Mouse (Mus musculus): ENCODE data around the gene Bcl7b.
A peak's percentile ranks its signal among the peaks of the same experiment; 100 is the strongest.

Gene Bcl7b

DNA sequence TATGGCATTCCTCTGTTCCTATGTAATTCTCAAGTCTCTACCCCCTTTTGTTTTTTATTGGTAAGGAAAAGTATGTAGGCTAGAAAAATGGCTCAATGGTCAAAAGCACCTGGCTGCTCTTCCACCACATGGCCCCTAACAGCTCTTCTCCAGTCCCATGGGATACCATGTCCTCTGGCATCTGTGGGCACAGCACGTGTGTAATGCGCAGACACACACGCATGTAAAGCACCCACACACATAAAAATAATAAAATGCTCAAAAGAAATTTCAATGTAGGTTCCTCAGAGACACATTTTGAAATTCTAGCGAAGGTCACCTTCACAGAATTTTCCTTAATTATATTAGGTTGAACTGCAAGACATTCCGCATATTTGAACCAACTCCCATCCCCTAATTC, 1.4 kb downstream of the Bcl7b start:
- DNase-seq (ENCODE audit: low spot score) = no peak

DNA sequence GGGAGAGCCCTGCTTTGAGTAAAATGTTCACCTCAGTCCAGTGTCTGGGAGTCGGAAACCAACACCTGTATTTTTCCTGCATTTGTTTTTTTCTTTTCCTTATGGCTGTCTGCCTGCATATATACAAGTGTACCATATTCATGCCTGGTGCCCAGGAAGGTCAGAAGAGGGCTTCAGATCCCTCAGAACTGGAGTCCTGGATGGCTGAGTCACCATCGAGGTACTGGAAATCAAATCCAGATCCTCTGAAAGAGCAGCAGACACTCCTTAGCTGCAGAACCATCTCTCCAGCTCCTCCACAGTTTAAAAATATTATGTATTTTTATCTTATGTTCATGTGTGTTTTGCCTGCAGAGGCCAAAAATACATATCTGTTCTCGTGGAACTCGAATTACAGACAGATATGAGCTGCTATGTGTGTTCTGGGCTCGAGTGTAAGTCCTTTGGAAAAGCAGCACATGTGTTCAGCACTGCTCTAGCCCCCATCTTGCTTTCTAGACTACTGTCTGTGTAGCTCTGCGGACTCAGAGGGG, 3.7 kb downstream of the Bcl7b start:
- DNase-seq (ENCODE audit: low spot score) = no peak

DNA sequence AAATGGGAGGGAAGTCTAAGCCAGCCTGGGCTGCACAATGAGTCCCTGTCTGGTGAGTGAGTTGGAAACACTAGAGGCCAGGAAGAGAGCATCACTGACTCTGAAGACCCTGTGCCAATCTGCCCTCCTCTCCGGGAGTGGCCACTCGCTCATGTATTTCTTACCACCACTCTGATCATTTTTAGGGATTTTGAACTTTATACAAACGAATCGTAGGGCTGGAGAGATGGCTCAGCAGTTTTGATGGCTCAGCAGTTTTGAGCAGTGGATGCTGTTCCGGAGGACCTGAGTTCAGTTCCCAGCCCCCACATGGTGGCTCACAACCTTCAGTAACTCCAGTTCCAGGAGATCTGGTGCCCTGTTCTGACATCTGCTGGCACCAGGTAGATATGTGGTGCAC, 4.9 kb downstream of the Bcl7b start:
- DNase-seq (ENCODE audit: low spot score) = no peak

DNA sequence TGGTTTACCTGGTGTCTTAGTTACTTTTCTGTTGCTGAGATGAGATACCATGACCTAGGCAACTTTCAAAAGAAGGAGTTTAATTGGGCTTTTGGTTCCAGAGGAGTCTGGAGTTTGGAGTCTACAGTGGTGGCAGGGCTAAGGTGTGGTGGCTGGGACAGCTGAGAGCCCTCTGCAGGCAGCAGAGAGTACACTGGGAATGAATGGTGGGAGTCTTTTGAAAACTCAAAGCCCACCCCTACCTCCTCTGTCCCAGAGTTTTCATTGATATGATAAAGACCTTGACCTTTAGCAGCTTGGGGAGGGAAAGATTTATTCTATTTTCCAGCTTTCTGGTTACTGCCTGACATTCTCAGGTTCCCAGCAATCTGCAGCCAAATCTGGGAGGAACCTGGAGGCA, 7.0 kb downstream of the Bcl7b start:
- DNase-seq (ENCODE audit: low spot score) = no peak

DNA sequence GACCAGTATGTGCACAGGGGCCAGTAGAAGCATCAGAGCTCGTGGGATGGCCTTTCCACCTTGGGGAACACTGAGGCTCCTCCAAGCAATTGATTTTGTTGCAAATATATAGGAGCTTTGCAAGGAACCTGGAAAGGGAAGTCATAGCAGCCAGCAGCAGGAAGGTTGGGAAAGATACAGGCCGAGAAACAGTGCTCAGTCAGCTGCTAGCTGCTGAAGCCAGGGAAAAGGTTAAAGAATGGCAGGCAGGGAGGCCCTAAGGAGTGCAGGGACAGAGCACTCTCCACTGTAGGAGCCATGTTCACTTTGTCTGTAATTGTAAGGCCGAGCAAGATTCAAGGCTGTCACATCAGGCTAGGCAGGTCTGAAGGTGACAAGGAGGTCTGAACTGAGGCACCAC, 10.4 kb downstream of the Bcl7b start:
- peak; percentile 65 for DNase-seq (ENCODE audit: low spot score)

DNA sequence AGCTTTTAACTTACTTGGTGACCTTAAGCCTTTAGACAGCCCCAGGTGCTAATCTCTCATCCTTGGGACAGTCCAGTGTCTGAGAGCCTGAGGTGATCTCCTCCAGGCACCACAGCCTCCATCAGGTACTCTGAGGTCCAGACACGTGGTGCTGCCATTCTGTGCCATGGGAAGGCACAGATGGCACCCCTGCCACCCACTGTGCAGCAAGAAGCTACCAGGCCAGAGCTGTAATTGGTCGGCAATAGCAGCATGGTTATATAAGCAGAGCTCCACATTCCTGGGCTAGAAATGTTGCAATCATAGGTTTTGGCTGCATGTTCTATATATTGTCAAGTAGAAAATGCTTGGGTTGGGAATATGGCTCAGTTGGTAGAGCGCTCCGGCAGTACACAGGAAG, 10.9 kb downstream of the Bcl7b start:
- DNase-seq (ENCODE audit: low spot score) = no peak

DNA sequence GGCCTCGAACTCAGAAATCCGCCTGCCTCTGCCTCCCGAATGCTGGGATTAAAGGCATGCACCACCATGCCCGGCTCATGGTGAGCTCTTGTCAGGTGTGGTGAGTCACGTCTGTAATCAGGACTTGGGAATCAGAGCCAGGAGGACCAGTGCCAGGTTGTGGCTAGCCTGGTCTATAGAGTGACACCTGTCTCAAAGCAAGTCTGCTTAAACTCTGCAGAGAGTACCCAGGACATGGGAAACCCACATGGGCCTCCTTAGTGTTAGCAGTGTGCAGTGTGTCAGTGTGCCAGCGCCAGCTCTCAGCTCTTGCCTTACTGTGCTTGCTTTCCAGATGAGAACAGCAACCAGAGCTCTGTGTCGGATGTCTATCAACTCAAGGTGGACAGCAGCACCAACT, 11.5 kb downstream of the Bcl7b start:
- DNase-seq (ENCODE audit: low spot score) = no peak

DNA sequence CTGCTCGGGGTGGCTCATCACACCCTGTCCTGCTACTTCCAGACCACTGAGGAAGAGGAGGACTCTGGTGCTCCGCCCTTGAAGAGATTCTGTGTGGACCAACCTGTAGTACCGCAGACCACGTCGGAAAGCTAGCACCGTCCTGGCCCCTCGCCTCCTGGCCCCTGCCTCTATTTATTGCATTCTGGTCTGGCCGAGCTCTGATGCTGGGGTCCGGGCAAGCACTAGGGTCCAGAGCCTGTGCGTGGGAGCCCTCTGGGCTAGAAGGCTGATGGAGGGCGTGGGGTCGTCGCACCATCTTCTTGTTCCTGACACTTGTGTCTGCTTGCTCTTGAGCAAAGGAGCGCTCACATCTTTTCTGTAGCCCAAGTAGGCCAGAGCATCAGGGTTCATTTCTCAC, 12.7 kb downstream of the Bcl7b start:
- DNase-seq (ENCODE audit: low spot score) = no peak

DNA sequence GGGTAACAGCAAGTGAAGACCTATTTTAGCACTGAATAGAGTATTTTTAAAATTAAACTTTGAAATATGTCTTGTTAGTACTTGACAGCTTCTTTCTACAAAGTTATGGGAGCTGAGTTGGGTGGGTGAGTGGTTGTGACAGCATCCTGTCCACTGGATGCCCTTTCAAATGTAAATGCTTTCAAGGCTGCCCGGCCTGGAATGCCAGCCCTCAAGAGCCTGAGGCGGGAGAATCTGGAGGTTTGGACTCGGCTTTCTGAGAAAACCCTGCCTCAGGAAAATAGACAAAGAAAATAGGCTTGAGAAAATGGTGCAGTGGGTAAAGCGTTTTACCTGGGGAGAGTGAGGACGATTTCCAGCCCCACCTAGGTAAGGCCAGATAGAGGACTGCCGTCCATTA, 13.7 kb downstream of the Bcl7b start:
- DNase-seq (ENCODE audit: low spot score) = no peak

DNA sequence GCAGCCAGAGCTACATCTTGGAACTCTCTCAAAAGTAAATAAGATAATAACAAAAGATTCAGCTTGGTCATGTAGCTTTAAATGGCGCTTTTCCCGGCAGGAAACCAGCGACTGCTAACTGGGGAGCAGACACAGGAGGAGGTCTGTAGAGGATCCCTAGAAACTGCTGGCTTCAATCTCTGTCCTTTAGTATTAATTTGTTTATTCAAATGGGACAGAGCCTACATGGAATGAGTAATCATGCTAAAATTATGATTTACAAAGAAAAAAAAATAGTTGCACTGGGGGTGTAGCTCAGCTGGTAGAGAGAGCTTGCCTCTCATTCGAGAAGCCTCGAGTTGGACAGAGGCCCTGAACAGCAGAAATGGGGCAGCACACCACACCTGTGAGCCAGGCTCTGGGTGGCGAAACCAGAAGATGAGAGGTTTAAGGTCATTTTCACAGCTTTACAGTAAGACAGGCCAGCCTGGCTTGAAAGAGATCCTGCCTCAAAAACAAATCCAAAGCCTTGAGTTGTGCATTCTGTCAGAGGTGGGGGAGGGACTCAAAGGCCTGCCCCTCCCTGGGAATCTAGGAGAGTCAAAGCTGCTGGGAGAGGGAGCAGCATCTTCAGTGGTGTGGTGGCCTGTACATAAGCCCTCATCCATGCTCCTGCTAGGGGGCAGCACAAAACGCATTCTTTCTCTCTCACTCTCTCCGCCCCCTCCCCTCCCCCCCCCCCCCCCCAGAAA, 15.2 kb downstream of the Bcl7b start:
- DNase-seq (ENCODE audit: low spot score) = no peak

DNA sequence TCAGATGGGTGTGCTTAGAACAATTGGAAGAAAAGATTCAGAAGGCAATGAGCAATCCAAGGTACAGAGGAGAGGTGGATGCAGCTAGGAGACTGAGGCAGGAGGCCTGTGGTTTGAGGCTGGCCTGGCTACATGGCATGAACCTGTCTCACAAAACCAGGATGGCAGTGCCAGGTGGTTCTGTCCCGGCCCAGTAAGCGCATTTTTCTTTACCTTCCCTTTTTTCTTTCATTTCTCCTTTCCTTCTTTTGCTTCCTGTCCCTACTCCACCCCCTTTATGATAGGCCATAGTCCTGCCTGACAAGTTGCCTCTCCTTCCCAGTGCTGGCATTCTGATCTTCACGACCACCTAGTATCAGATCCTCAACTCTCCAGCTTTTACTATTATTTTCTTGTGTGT, 16.9 kb downstream of the Bcl7b start:
- no peak for DNase-seq (ENCODE audit: low spot score)

DNA sequence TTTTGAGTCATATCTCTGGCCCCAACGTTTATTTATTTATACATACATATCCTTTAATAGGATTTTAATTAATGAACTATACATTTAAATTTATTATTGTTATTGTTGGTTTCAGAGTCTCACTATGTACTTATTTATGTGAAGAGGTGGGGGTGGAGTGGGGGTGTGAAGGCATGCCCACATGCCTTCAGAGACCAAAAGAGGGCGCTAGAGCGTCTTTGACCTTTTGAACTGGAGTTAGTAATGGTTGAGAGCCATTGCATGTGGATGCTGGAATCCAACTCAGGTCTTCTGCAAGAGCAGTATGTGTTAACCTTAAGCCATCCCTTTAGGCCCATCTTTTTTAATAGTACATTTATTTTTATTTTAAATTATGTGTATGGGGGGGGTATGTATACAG, 17.5 kb downstream of the Bcl7b start:
- DNase-seq (ENCODE audit: low spot score) = peak; percentile 65

DNA sequence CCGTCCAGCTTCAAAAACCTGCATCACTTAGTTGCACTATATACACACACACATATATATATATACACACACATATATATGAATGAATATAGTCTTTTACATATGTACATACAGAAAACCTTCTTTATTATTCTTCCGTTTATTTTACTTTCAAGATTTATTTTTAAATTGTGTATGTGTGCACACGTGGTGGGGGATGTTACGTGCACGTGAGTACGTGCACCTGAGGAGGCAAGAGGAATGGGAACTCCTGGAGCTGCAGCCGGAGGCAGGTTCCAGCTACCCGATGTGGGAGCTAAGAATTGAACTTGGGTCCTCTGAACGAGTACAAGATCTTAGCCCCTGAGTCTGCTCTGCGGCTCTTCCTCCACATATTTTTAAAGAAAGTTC, 18.1 kb downstream of the Bcl7b start:
- no peak for DNase-seq (ENCODE audit: low spot score)

DNA sequence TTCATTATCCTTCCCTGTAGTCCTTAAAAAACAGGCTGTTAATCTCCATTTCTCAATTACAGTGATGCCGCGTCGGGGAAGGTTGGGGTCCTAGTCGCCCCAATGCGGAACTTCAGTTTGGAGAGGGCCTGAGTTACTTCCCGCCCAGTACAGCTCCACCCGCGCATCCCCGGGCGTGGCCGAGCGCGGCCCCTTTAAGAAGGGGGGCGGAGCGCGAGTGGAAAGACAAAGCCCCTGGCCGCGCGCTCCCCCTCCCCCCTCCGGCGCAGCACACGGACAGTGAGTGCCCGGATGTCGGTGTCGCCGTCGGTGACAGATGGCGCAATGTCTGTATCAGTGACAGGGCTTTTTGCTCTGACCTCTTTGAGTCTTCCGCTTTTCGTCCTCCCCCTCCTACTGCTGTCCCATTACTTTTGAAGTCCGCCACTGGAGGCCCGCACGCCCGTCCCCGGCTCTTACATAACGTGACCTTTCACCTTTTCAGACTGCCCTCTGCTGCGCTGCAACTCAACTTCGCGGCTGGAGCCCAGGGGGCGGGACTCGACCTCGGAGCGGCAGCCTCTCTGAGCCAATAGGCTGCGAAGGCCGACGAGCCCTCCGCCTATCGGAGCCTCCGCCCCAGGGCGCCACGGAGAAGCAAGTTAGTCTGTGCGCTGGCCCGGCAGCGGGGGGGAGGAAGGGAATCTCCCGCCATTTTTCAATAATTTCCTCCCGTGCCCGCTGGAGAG, 18.7 kb downstream of the Bcl7b start, which contains the start of gene Baz1b:
Baz1b (plus strand) TSS at position 644 of the 728 bp plus-strand sequence.
- DNase-seq (ENCODE audit: low spot score) = peak; percentile 98

DNA sequence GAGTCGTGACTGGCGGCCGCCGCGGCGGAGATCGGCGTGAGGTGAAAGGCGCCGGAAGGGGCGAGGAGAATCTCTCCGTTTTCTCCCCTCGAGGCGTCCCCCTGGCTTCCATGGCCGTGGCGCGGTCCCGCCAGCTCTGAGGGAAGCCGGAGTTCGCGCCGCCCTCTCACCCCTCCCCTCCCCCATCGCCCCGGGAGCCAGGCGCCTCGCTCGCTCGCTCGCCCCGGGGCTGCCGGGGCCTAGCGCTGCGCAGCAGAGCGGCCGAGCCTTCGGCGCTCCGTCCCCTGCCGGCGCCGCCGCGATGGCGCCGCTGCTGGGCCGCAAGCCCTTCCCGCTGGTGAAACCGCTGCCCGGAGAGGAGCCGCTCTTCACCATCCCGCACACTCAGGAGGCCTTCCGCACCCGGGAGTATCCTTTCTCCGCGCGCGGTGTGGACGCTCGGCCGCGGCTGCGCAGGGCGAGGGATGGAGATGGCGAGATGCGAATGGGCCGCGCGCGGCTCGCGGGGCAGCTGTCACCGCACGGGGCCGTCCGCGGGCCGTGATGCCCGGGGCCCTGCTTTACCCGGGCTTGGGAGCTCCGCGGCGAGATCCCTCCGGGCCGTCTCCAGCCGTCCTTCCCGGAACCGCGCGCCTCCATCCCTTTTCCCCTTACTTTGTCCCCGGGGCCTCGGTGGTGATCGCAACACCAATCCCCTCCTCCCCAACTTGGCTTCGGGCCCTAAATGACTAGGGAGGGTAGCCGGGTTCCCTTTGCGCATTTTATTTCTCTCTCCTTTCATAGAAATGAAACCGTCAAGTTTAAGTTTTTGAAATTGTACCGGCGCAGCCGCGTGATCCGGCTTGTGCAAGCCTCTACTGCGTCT, 19.5 kb downstream of the Bcl7b start:
- no peak for DNase-seq (ENCODE audit: low spot score)

DNA sequence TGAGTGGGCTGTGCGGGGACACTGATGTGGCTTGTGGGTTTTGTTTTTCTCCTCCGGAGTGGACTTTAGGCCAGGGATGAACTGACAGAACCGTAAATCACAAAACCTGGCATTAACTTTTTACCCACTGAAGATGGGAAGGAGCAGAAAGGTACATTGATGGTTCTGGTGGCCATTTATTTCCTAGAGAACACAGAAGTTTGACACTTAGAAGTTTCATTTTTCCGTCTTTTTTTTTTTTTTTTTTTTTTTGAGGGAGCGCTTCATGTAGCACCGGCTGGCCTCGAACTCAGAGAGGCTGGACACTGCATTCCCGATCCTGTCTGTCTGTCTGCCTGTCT, 20.1 kb downstream of the Bcl7b start:
- peak; percentile 54 for DNase-seq (ENCODE audit: low spot score)

DNA sequence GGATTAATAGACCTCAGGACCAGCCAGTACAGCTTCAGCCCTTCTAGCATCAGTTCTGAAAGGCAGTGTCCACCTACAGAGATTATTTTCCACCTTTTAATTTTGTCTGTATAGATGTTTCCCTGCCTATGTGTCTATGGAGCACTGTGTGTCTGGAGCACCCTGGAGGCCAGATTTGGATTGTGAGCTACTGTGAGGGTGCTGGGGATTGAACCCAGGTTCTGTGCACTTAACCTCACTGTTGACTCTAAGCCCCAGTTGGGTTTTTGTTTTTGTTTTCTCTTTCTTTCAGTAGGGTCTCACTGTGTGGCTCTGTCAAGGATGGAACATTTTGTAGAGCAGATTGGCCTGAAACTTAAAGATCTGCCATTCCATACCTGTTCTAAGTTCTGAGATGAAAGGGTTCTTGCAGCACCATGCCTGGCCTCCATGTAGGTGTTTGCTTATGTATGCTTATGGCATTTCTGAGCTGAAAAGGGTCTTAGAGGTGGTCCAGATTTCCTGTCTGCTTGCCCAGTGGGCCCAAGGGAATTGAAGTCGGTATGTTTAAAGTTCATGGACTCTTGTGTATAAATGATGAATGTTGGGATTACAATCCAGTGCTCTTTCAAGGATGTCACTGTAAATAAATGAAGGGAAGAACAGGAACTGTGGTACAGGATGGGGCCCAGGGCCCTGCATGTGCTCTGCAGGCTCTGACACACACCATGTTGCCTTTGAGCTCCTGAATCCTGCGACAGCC, 21.4 kb downstream of the Bcl7b start:
- no peak for DNase-seq (ENCODE audit: low spot score)

DNA sequence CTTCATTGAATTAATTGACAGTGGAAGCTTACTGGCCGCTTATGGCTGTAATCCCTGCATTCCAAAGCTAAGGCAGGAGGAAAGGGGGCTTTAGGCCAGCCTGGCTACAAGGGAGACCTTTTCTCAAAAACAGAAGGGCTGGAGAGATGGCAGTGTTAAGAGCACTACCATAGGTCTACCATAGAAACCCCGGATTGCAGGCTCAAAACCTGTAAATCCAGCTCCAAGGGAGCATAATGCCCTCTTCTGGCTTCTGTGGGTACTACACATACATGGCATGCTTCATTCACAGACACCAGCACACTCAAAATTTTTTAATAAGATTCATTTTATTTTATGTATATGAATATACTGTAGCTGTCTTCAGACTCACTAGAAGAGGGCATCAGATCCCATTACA, 23.5 kb downstream of the Bcl7b start:
- peak; percentile 78 for DNase-seq (ENCODE audit: low spot score)

DNA sequence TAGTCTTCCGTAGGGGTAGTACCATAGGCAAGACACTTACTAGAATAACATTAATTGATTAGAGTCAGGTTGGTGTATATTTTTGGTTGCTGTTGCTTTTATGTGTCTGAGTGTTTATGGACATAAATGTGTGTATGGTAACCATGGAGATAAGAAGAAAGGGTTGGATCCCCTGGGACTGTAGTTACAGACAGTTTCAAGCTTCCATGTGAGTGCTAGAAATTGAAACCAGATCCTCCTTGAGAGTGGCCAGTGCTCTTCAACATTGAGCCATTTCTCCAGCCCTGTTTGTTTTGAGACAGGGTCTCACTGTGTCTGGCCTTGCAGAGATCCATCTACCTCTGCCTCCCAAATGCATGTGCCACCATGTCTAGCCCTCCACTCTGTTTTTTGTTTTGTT, 24.3 kb downstream of the Bcl7b start:
- peak; percentile 58 for DNase-seq (ENCODE audit: low spot score)

DNA sequence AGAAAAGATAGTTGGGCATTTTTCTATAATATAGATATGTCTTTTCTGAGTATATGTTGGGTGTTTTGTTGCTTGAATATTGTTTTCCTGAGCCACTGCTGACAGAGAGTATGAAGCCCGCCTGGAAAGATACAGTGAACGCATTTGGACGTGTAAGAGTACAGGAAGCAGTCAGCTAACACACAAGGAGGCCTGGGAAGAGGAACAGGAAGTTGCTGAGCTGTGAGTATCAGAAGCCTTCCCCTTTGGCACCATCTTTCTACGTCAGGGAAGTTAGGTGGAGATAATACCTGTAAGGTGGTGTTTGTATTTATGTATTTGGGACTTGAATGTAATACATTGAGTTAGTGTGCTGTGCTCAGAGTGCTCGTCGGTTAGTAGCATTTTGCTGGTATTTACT, 28.3 kb downstream of the Bcl7b start:
- DNase-seq (ENCODE audit: low spot score) = no peak

DNA sequence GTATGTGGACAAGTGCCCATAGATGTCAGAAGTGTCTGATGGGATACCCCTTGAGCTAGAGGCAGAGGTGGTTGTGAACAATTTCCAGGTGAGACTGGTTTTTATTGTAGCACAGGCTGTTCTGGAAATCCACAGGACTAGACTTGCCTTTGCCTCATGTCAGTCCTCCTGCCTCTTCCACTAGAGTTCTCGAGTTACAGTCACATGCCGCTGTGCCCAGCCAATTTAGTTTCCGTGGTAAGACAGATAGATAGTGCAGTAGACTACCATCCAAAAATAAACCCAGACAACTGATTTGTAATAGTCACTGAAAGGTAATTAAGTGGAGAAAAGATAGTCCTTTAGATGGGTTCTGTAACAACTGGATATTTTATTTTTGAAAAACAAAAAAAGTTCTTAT, 34.7 kb downstream of the Bcl7b start:
- no peak for DNase-seq (ENCODE audit: low spot score)

DNA sequence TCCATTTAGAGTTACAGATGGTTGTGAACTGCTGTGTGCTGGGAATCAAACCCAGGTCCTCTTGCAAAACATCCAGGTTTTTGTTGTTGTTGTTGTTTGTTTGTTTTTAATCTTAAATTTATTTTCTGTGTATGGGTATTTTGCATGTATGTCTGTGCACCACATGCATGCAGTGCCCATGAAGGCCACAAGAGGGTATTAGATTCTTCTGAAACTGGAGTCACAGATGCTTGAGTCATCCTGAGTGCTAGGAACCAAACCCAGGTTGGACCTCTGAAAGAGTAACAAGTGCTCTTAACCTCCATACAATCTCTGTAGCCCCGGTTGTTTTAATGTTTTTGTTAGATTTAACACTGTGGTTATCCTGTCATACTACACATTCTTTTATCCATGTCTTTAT, 40.1 kb downstream of the Bcl7b start:
- no peak for DNase-seq (ENCODE audit: low spot score)
